Mouse (Mus musculus) kidney, postnatal 0 days (tissue): ENCODE measurements around the gene Olfr1389. TPM values are rescaled to one million over a fixed set of nuclear protein-coding genes. Genes with fewer than 3 reads are reported as not detected.
"Not testable (repeated sequence)": the region's sequence is repeated elsewhere in the genome, so short reads cannot be mapped to it uniquely, and the experiment has no call there.

Experiments used
- ATAC-seq: fragments of 200-750 bp; cut with Nextera tagmentation; replicated peaks from 2 replicates; pipeline ENCODE4 v1.8.0; 2017; ENCODE audit warnings: low read depth, moderate number of reproducible peaks, moderate TSS enrichment, moderate library complexity; ENCODE audit not compliant: low FRiP score
- DNase-seq: peaks from one replicate; pipeline ENCODE4 v3.0.0-alpha.2; 2016; ENCODE audit warnings: low spot score
- H3K27ac ChIP-seq: fragments of 300-500 bp; sonication (generic); 2 replicates; pipeline ENCODE4 v1.5.1; 2014; ENCODE audit warnings: mild to moderate bottlenecking
- H3K27me3 ChIP-seq: fragments of 300-500 bp; sonication (generic); 2 replicates; pipeline ENCODE4 v1.6.1; 2014; ENCODE audit warnings: low read length, mixed read lengths; ENCODE audit not compliant: insufficient read depth
- H3K36me3 ChIP-seq: fragments of 300-500 bp; sonication (generic); 2 replicates; pipeline ENCODE4 v1.6.1; 2014; ENCODE audit warnings: low read length, mixed read lengths; ENCODE audit not compliant: insufficient read depth
- H3K4me1 ChIP-seq: fragments of 300-500 bp; sonication (generic); replicated peaks from 2 replicates; pipeline ENCODE4 v1.6.1; 2014; ENCODE audit warnings: antibody characterized with exemption, low read length, mixed read lengths; ENCODE audit not compliant: insufficient read depth
- H3K4me2 ChIP-seq: fragments of 300-500 bp; sonication (generic); 2 replicates; pipeline ENCODE4 v1.6.1; 2014; ENCODE audit warnings: mild to moderate bottlenecking, low read length, moderate library complexity, mixed read lengths
- H3K4me3 ChIP-seq: fragments of 300-500 bp; sonication (generic); replicated peaks from 2 replicates; pipeline ENCODE4 v1.5.1; 2014; ENCODE audit warnings: low read depth, low read length
- H3K9ac ChIP-seq: fragments of 300-500 bp; sonication (generic); 2 replicates; pipeline ENCODE4 v1.6.1; 2014; ENCODE audit warnings: low read depth, low read length
- H3K9me3 ChIP-seq: fragments of 300-500 bp; sonication (generic); replicated peaks from 2 replicates; pipeline ENCODE4 v1.6.1; 2016; ENCODE audit warnings: low read length, inconsistent platforms, mixed read lengths
- CTCF ChIP-seq: IDR thresholded peaks from 2 replicates; pipeline ENCODE4 v1.5.1; 2016; ENCODE audit warnings: antibody characterized with exemption, low read depth, mild to moderate bottlenecking, moderate library complexity
- WGBS: fragments of 180-500 bp; shearing (Covaris S2); extraction: QIAGEN DNeasy Blood & Tissue Kit; methylation state at CpG from one replicate; pipeline ENCODE4 v1.1.7; 2014; 5-methylcytosine and 5-hydroxymethylcytosine counted together
- polyA plus RNA-seq: library from polyadenylated mRNA; unstranded; fragments of >200 nt; fragmentation: Nextera tagmentation; extraction: Ambion mirVana; gene quantifications from 2 replicates; pipeline ENCODE4 v1.2.1, GENCODE M21; 2015

Gene Olfr1389
- polyA plus RNA-seq, 1 experiment from 2014 or later: not detected

- DNase-seq (no peak), ATAC-seq (no peak)
- no peak overlapping the region for H3K27ac ChIP-seq
- no peak overlapping the region for H3K4me2 ChIP-seq
- no peaks in the 10 kb centered on the region for H3K4me1 ChIP-seq
- no peaks in the 10 kb centered on the region for H3K36me3 ChIP-seq
- no peak overlapping the region for H3K9ac ChIP-seq
- TF ChIP-seq CTCF: no peak
- no peaks in the 10 kb centered on the region; the same call in 1 of the 2 replicates for H3K9me3 ChIP-seq
- H3K4me3 ChIP-seq: no peak overlapping the region
- H3K27me3 ChIP-seq: no peaks in the 10 kb centered on the region
- 89% methylated on average over 2 of the region's 2 CpGs for WGBS
Observed at GRCm38 (mm10) chr11:49429641-49430040, 6.8 kb downstream of the Olfr1389 start.

DNA sequence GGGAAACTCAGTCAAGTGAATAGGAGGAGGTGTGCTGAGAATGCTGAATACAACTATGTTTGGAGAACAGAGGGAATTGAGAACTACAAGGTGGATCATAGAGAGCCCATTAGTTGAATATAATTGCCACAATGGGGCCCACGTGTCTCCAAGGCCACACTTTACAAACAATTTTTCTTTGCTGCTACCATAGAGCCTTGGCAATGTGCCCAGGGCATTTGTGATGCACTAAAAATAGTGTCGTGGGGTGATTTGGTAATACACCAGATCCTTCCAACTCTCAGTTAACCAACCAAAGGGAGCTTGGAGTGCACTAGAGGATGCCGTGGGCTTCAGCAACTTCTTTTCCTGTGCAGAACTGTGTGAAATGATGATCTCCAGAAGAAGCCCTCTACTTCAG lies 13.5 kb downstream of the Olfr1389 start, which contains the start of gene Olfr1388:
Gene Olfr1388, plus strand, starts transcription at position 214 of the 400 bp plus-strand sequence.
- Histone ChIP-seq H3K27ac (no peak within 1 kb of the TSS), H3K4me2 (no peak within 1 kb of the TSS), H3K4me1 (no peaks in the 10 kb centered on the region), H3K9me3 (no peaks in the 10 kb centered on the region; the same call in 1 of the 2 replicates), H3K36me3 (no peaks in the 10 kb centered on the region), H3K27me3 (no peaks in the 10 kb centered on the region), H3K4me3 (no peak within 1 kb of the TSS), H3K9ac (no peak within 1 kb of the TSS)
- 69% methylated on average over 3 of the region's 3 CpGs for WGBS
- DNase-seq: no peak
- ATAC-seq: no peak
- no peak for TF ChIP-seq CTCF

DNA sequence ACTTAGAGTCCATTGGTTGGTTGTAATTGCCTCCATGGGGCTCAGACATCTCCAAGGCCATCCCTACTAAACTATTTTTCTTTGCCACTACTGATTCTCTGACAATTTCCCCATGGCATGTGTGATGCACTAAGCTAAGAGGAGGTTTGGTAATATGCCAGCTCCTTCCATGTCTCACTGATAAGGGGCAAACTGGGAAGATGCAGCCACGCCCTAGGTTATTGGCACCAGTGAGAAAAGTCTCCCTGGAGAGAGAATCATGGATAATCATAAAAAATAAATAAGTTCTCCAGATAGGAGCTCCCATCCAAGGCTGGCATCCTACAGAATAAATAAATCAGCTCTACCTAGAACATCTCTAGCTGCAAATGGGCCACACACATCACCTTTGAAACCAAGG lies 32.2 kb downstream of the Olfr1389 start, which contains the start of gene Olfr1387:
Gene Olfr1387, plus strand, starts transcription at position 301 of the 400 bp plus-strand sequence.
- no peak within 1 kb of the TSS for H3K4me2 ChIP-seq
- no peaks in the 10 kb centered on the region for H3K4me1 ChIP-seq
- H3K9me3 ChIP-seq: no peaks in the 10 kb centered on the region
- H3K27me3 ChIP-seq: no peaks in the 10 kb centered on the region
- no peaks in the 10 kb centered on the region for H3K36me3 ChIP-seq
- WGBS: 70% methylated on average over 1 of the region's 1 CpGs
- TF ChIP-seq CTCF: no peak
- DNase-seq (no peak), ATAC-seq (no peak)
- H3K9ac ChIP-seq: no peak within 1 kb of the TSS
- H3K4me3 ChIP-seq: no peak within 1 kb of the TSS
- H3K27ac ChIP-seq: no peak within 1 kb of the TSS

DNA sequence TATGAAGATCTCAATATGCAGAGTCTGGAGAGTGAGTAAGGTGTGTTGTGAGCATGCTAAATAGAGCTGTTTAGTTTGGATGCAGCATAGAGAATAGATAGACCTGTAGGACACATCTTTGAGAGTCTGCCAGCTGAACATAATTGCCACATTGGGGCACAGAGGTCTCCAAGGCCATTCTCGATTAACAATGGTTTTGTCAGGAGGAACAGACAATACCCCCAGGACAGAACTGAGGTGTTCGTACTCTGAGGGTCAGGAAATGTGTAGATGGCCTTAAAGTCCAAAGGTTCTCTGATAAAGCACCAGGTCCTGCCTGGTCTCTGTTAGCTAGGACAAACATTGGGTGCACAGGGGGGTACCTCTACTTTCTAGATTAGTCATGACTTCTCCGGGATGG lies 41.9 kb downstream of the Olfr1389 start, which contains the start of gene Olfr1386:
Gene Olfr1386, plus strand, starts transcription at position 301 of the 400 bp plus-strand sequence.
- not testable (repeated sequence) for H3K4me2 ChIP-seq, H3K4me3 ChIP-seq, H3K9me3 ChIP-seq, H3K9ac ChIP-seq, H3K4me1 ChIP-seq, DNase-seq, ATAC-seq, H3K27ac ChIP-seq, H3K27me3 ChIP-seq, H3K36me3 ChIP-seq
- 83% methylated on average over 2 of the region's 3 CpGs for WGBS

Other genes starting within 250 kb of the Olfr1389 start
- gene Btnl9, start 235.9 kb upstream of the Olfr1389 start, polyA plus RNA-seq: 2.2 and 2.5 TPM in 2 replicates
- 29.4 and 29.8 TPM in 2 replicates for gene Zfp62, start 219.8 kb upstream of the Olfr1389 start, polyA plus RNA-seq
- gene Mgat1, start 178.9 kb upstream of the Olfr1389 start, polyA plus RNA-seq: 75.2 and 82.7 TPM in 2 replicates
- gene Olfr1393, start 144.8 kb upstream of the Olfr1389 start, polyA plus RNA-seq: 0.13 and 0.14 TPM in 2 replicates
- gene Olfr1392, start 137.8 kb upstream of the Olfr1389 start, polyA plus RNA-seq: 0.06 and 0.07 TPM in 2 replicates
- gene Olfr10, start 118.3 kb upstream of the Olfr1389 start, polyA plus RNA-seq: not detected in 2 replicates
- gene Olfr1391, start 100.3 kb upstream of the Olfr1389 start, polyA plus RNA-seq: not detected in 2 replicates
- gene Olfr1390, start 87.9 kb upstream of the Olfr1389 start, polyA plus RNA-seq: not detected in 2 replicates
- 0.05 and 0.07 TPM in 2 replicates for gene Olfr1388, start 13.6 kb downstream of the Olfr1389 start, polyA plus RNA-seq
- gene Olfr1387, start 32.3 kb downstream of the Olfr1389 start, polyA plus RNA-seq: not detected in 2 replicates
- not detected in 2 replicates for gene Olfr1386, start 42.0 kb downstream of the Olfr1389 start, polyA plus RNA-seq
- gene Olfr1385, start 66.0 kb downstream of the Olfr1389 start, polyA plus RNA-seq: not detected in 2 replicates
- gene Olfr1384, start 83.7 kb downstream of the Olfr1389 start, polyA plus RNA-seq: not detected in 2 replicates
- not detected in 2 replicates for gene Olfr1383, start 96.6 kb downstream of the Olfr1389 start, polyA plus RNA-seq
- not detected in 2 replicates for gene Olfr1382, start 105.2 kb downstream of the Olfr1389 start, polyA plus RNA-seq
- not detected in 2 replicates for gene Olfr1381, start 120.4 kb downstream of the Olfr1389 start, polyA plus RNA-seq
- not detected in 2 replicates for gene Olfr1380, start 133.8 kb downstream of the Olfr1389 start, polyA plus RNA-seq
- 5.3 and 5.6 TPM in 2 replicates for gene Flt4, start 186.2 kb downstream of the Olfr1389 start, polyA plus RNA-seq
- gene Scgb3a1, start 240.5 kb downstream of the Olfr1389 start, polyA plus RNA-seq: not detected in 2 replicates